Comparison of ENCODE assay signal across 31 mouse cellular contexts in the genomic region with DNA sequence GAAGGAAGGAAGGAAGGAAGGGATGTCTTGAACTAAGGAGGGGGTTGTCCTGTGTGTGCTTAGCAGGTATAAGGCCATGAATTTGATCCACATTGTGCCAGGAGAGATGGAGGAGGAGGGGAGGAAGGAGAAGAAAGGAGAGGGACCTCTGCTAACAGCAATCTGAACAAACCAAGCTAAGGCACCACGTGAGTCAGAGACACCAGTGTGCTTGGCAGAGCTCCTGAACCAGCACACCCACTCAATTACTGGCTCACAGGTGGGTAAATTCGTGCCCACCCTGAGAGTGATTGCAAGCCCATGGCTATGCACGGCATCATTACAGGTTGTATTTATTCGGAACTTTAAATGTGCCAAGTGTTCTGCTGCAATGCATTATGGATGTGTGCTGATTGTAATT.
"Had no signal": no experiment of that assay in that cellular context is flagged by ENCODE, and none has a peak within 500 bp of the region (broad histone marks: within the 10 kb centered on the region; RNA-seq: fewer than 3 reads in every experiment).

No protein-coding gene starts in this region.

- H3K9me3 ChIP-seq: limb, embryonic 10.5 days; limb, embryonic 12.5 days; limb, embryonic 13.5 days; limb, embryonic 15.5 days; liver, embryonic 12.5 days; liver, embryonic 13.5 days; liver, embryonic 15.5 days; lung, embryonic 15.5 days; megakaryocyte, embryonic 14.5 days; midbrain, embryonic 10.5 days; midbrain, embryonic 12.5 days; midbrain, embryonic 13.5 days; midbrain, embryonic 15.5 days; neural tube, embryonic 12.5 days had no signal

- ATAC-seq: liver, embryonic 12.5 days; liver, postnatal 0 days; lung, postnatal 0 days; midbrain, embryonic 13.5 days; midbrain, embryonic 15.5 days had no signal

- H3K9ac ChIP-seq: limb, embryonic 12.5 days; limb, embryonic 13.5 days; limb, embryonic 15.5 days; liver, embryonic 12.5 days; liver, embryonic 13.5 days; liver, embryonic 14.5 days; liver, embryonic 15.5 days; liver, postnatal 0 days; lung, embryonic 14.5 days; lung, embryonic 15.5 days; midbrain, embryonic 12.5 days; midbrain, embryonic 13.5 days; midbrain, embryonic 15.5 days; neural tube, embryonic 12.5 days had no signal

- H3K4me2 ChIP-seq: limb, embryonic 12.5 days; limb, embryonic 13.5 days; limb, embryonic 15.5 days; liver, embryonic 11.5 days; liver, embryonic 12.5 days; liver, embryonic 13.5 days; liver, embryonic 15.5 days; lung, embryonic 14.5 days; lung, embryonic 15.5 days; midbrain, embryonic 12.5 days; midbrain, embryonic 13.5 days; midbrain, embryonic 15.5 days; neural tube, embryonic 12.5 days had no signal

- DNase-seq: left cerebral cortex, postnatal 4 days; liver; liver, embryonic 13.5 days; liver, postnatal 0 days; lung, adult 18-20 months; lung, adult 2 months; lung, embryonic 14.5 days; lung, postnatal 10 days; lung, postnatal 14 days; lung, postnatal 36 days; lung, postnatal 4 days; midbrain, embryonic 14.5 days had no signal

- H3K4me3 ChIP-seq: left cerebral cortex, adult 2 months; limb, embryonic 10.5 days; limb, embryonic 12.5 days; limb, embryonic 13.5 days; limb, embryonic 15.5 days; liver, embryonic 12.5 days; liver, embryonic 13.5 days; liver, embryonic 15.5 days; lung, embryonic 15.5 days; megakaryocyte, embryonic 14.5 days; midbrain, embryonic 10.5 days; midbrain, embryonic 12.5 days; midbrain, embryonic 13.5 days; midbrain, embryonic 15.5 days; myocyte; neural tube, embryonic 12.5 days had no signal

- H3K4me1 ChIP-seq: limb, embryonic 10.5 days; limb, embryonic 12.5 days; limb, embryonic 13.5 days; limb, embryonic 15.5 days; liver, embryonic 12.5 days; liver, embryonic 13.5 days; liver, embryonic 15.5 days; lung, embryonic 15.5 days; midbrain, embryonic 10.5 days; midbrain, embryonic 12.5 days; midbrain, embryonic 13.5 days; midbrain, embryonic 15.5 days; neural tube, embryonic 12.5 days had no signal

- H3K36me3 ChIP-seq: limb, embryonic 10.5 days; limb, embryonic 12.5 days; limb, embryonic 13.5 days; limb, embryonic 15.5 days; liver, embryonic 12.5 days; liver, embryonic 13.5 days; liver, embryonic 15.5 days; lung, embryonic 15.5 days; midbrain, embryonic 10.5 days; midbrain, embryonic 12.5 days; midbrain, embryonic 13.5 days; midbrain, embryonic 15.5 days; neural tube, embryonic 12.5 days had no signal

- H3K27ac ChIP-seq: left cerebral cortex, adult 2 months; limb, embryonic 10.5 days; limb, embryonic 12.5 days; limb, embryonic 13.5 days; limb, embryonic 15.5 days; liver, embryonic 12.5 days; liver, embryonic 13.5 days; liver, embryonic 14.5 days; liver, embryonic 15.5 days; lung, embryonic 15.5 days; macrophage; midbrain, embryonic 10.5 days; midbrain, embryonic 12.5 days; midbrain, embryonic 13.5 days; midbrain, embryonic 15.5 days; neural tube, embryonic 12.5 days had no signal

- H3K27me3 ChIP-seq: limb, embryonic 12.5 days; limb, embryonic 13.5 days; limb, embryonic 15.5 days; lung, embryonic 15.5 days; midbrain, embryonic 12.5 days; midbrain, embryonic 13.5 days; midbrain, embryonic 15.5 days; neural tube, embryonic 12.5 days had no signal
